Mouse (Mus musculus) limb, embryonic 13.5 days (tissue): ENCODE results near the gene Gm12185. TPM values are rescaled to one million over a fixed set of nuclear protein-coding genes. Genes with fewer than 3 reads are reported as not detected.

Source experiments
- ATAC-seq: fragments of 200-750 bp; cut with Nextera tagmentation; 2 replicates; pipeline ENCODE4 v1.8.0; 2017; ENCODE audit warnings: low read depth, moderate number of reproducible peaks, moderate TSS enrichment; ENCODE audit not compliant: low FRiP score
- H3K27ac ChIP-seq: fragments of 300-500 bp; sonication (generic); 2 replicates; pipeline ENCODE4 v1.5.1; 2015; ENCODE audit warnings: inconsistent platforms, mild to moderate bottlenecking, moderate library complexity
- H3K27me3 ChIP-seq: fragments of 300-500 bp; sonication (generic); 2 replicates; pipeline ENCODE4 v1.6.1; 2015; ENCODE audit warnings: mild to moderate bottlenecking, inconsistent platforms
- H3K36me3 ChIP-seq: fragments of 300-500 bp; sonication (generic); 2 replicates; pipeline ENCODE4 v1.6.1; 2015; ENCODE audit warnings: inconsistent platforms, mild to moderate bottlenecking, moderate library complexity
- H3K4me1 ChIP-seq: fragments of 300-500 bp; sonication (generic); 2 replicates; pipeline ENCODE4 v1.6.1; 2015; ENCODE audit warnings: inconsistent platforms
- H3K4me2 ChIP-seq: fragments of 300-500 bp; sonication (generic); replicated peaks from 2 replicates; pipeline ENCODE4 v1.6.1; 2015; ENCODE audit warnings: inconsistent platforms, mild to moderate bottlenecking, moderate library complexity
- H3K4me3 ChIP-seq: fragments of 300-500 bp; sonication (generic); 2 replicates; pipeline ENCODE4 v1.5.1; 2015; ENCODE audit warnings: moderate library complexity, mild to moderate bottlenecking, inconsistent platforms
- H3K9ac ChIP-seq: fragments of 300-500 bp; sonication (generic); 2 replicates; pipeline ENCODE4 v1.6.1; 2015; ENCODE audit warnings: mild to moderate bottlenecking, inconsistent platforms
- H3K9me3 ChIP-seq: fragments of 300-500 bp; sonication (generic); 2 replicates; pipeline ENCODE4 v1.6.1; 2016; ENCODE audit warnings: inconsistent platforms
- WGBS: fragments of 180-500 bp; shearing (Covaris S2); methylation state at CpG from one replicate; pipeline ENCODE4 v1.1.7; 2015; 5-methylcytosine and 5-hydroxymethylcytosine counted together
- polyA plus RNA-seq: library from polyadenylated mRNA; unstranded; fragments of >200 nt; fragmentation: Nextera tagmentation; extraction: Ambion mirVana; gene quantifications from 2 replicates; pipeline ENCODE4 v1.2.1, GENCODE M21; 2015

Gm12185 gene
- polyA plus RNA-seq, 1 experiment from 2014 or later, result not detected

GRCm38 (mm10) chr11:48871201-48871772, 120.7 kb downstream of the Gm12185 start, which contains the start of gene Irgm1:
TSS of gene Irgm1 (minus strand) at chr11:48871683.
- Histone ChIP-seq H3K27me3 (peaks cover 5% of the 10 kb centered on the region), H3K27ac (peak within 1 kb of the TSS; percentile 15; the same call in 1 of the 2 replicates), H3K4me1 (peaks cover 22% of the 10 kb centered on the region), H3K9me3 (no peaks in the 10 kb centered on the region), H3K9ac (peak within 1 kb of the TSS; percentile 65), H3K4me2 (peak within 1 kb of the TSS; percentile 80), H3K4me3 (peak within 1 kb of the TSS; percentile 53), H3K36me3 (no peaks in the 10 kb centered on the region)
- peak; percentile 70; the same call in 1 of the 2 replicates for ATAC-seq
- WGBS, result 2% methylated on average over 19 of the region's 19 CpGs

- Histone ChIP-seq H3K4me3 (peak overlapping the region; percentile 53), H3K4me2 (peak overlapping the region; percentile 80), H3K27me3 (peaks cover 5% of the 10 kb centered on the region), H3K27ac (no peak overlapping the region), H3K9me3 (no peaks in the 10 kb centered on the region), H3K9ac (peak overlapping the region; percentile 65), H3K4me1 (peaks cover 22% of the 10 kb centered on the region), H3K36me3 (no peaks in the 10 kb centered on the region)
- 33% methylated on average over 7 of the region's 7 CpGs for WGBS
- no peak for ATAC-seq
Observed at GRCm38 (mm10) chr11:48870781-48871180, 121.2 kb downstream of the Gm12185 start.

GRCm38 (mm10) chr11:48869380-48870110, 122.5 kb downstream of the Gm12185 start:
- H3K36me3 ChIP-seq, result no peaks in the 10 kb centered on the region
- H3K9me3 ChIP-seq, result no peaks in the 10 kb centered on the region
- peak overlapping the region; percentile 80 for H3K4me2 ChIP-seq
- no peak overlapping the region for H3K4me3 ChIP-seq
- no peak for ATAC-seq
- 69% methylated on average over 7 of the region's 7 CpGs for WGBS
- peaks cover 5% of the 10 kb centered on the region for H3K27me3 ChIP-seq
- no peak overlapping the region for H3K9ac ChIP-seq
- peaks cover 22% of the 10 kb centered on the region for H3K4me1 ChIP-seq
- H3K27ac ChIP-seq, result no peak overlapping the region

- WGBS, result 92% methylated on average over 9 of the region's 9 CpGs
- H3K9me3 ChIP-seq, result no peaks in the 10 kb centered on the region
- peaks cover 14% of the 10 kb centered on the region for H3K4me1 ChIP-seq
- H3K9ac ChIP-seq, result no peak overlapping the region
- no peak for ATAC-seq
- no peak overlapping the region for H3K4me3 ChIP-seq
- no peak overlapping the region for H3K4me2 ChIP-seq
- no peaks in the 10 kb centered on the region for H3K36me3 ChIP-seq
- no peak overlapping the region for H3K27ac ChIP-seq
- no peaks in the 10 kb centered on the region for H3K27me3 ChIP-seq
Observed at GRCm38 (mm10) chr11:48866481-48866880, 125.5 kb downstream of the Gm12185 start.

GRCm38 (mm10) chr11:48863808-48864207, 128.2 kb downstream of the Gm12185 start:
- 84% methylated on average over 3 of the region's 3 CpGs for WGBS
- H3K4me2 ChIP-seq, result no peak overlapping the region
- H3K27ac ChIP-seq, result no peak overlapping the region

GRCm38 (mm10) chr11:48862784-48863319, 129.2 kb downstream of the Gm12185 start:
- no peaks in the 10 kb centered on the region for H3K9me3 ChIP-seq
- no peak overlapping the region for H3K4me3 ChIP-seq
- no peak overlapping the region for H3K9ac ChIP-seq
- H3K36me3 ChIP-seq, result no peaks in the 10 kb centered on the region
- 78% methylated on average over 1 of the region's 1 CpGs for WGBS
- H3K4me1 ChIP-seq, result peaks cover 12% of the 10 kb centered on the region
- no peak overlapping the region for H3K4me2 ChIP-seq
- H3K27ac ChIP-seq, result no peak overlapping the region
- H3K27me3 ChIP-seq, result peaks cover 27% of the 10 kb centered on the region
- ATAC-seq, result no peak

More at GRCm38 (mm10) chr11:48863808-48864207, 128.2 kb downstream of the Gm12185 start:
- Histone ChIP-seq H3K9me3 (no peaks in the 10 kb centered on the region), H3K27me3 (peaks cover 18% of the 10 kb centered on the region), H3K4me3 (no peak overlapping the region), H3K36me3 (no peaks in the 10 kb centered on the region), H3K9ac (no peak overlapping the region), H3K4me1 (peaks cover 2% of the 10 kb centered on the region; the same call in 1 of the 2 replicates)
- no peak for ATAC-seq

GRCm38 (mm10) chr11:48859014-48859413, 133.0 kb downstream of the Gm12185 start:
- H3K9ac ChIP-seq, result no peak overlapping the region
- H3K4me1 ChIP-seq, result peaks cover 25% of the 10 kb centered on the region
- under 1% methylated on average over 6 of the region's 6 CpGs for WGBS
- H3K4me2 ChIP-seq, result peak overlapping the region; percentile 87
- no peaks in the 10 kb centered on the region for H3K9me3 ChIP-seq
- H3K4me3 ChIP-seq, result peak overlapping the region; percentile 55
- no peak for ATAC-seq
- H3K36me3 ChIP-seq, result no peaks in the 10 kb centered on the region
- no peak overlapping the region for H3K27ac ChIP-seq
- H3K27me3 ChIP-seq, result peaks cover 29% of the 10 kb centered on the region

Other genes with a start within 250 kb of the Gm12185 start
- 706 and 735 TPM in 2 replicates for gene Rack1, start 191.9 kb downstream of the Gm12185 start, polyA plus RNA-seq
- gene Trim41, start 174.9 kb downstream of the Gm12185 start, polyA plus RNA-seq, result 7.8 and 8.7 TPM in 2 replicates
- gene Trim7, start 166.1 kb downstream of the Gm12185 start, polyA plus RNA-seq, result 1.0 and 1.2 TPM in 2 replicates
- gene Gm12184, start 165.6 kb downstream of the Gm12185 start, polyA plus RNA-seq, result 3.1 and 4.9 TPM in 2 replicates
- 4.6 and 5.4 TPM in 2 replicates for gene Irgm1, start 120.5 kb downstream of the Gm12185 start, polyA plus RNA-seq
- 0.10 and 0.13 TPM in 2 replicates for gene Gm5431, start 90.0 kb downstream of the Gm12185 start, polyA plus RNA-seq
- 3.1 and 3.3 TPM in 2 replicates for gene Psme2b, start 46.0 kb downstream of the Gm12185 start, polyA plus RNA-seq
- not detected in 2 replicates for gene Olfr56, start 13.3 kb downstream of the Gm12185 start, polyA plus RNA-seq
- 0.17 and 0.23 TPM in 2 replicates for gene 9930111J21Rik1, start 12.8 kb downstream of the Gm12185 start, polyA plus RNA-seq
- 0.23 and 0.47 TPM in 2 replicates for gene Tgtp1, start 1.9 kb upstream of the Gm12185 start, polyA plus RNA-seq
- 0.24 and 0.27 TPM in 2 replicates for gene 9930111J21Rik2, start 59.0 kb upstream of the Gm12185 start, polyA plus RNA-seq
- 0.28 TPM in 1 of 2 replicates, not detected in the other for gene Tgtp2, start 72.0 kb upstream of the Gm12185 start, polyA plus RNA-seq
- 0.90 and 0.98 TPM in 2 replicates for gene Ifi47, start 84.4 kb upstream of the Gm12185 start, polyA plus RNA-seq
- gene Olfr1396, start 122.6 kb upstream of the Gm12185 start, polyA plus RNA-seq, result 0.04 TPM in 1 of 2 replicates, not detected in the other
- gene Olfr1395, start 150.0 kb upstream of the Gm12185 start, polyA plus RNA-seq, result not detected in 2 replicates
- not detected in 2 replicates for gene Olfr1394, start 162.2 kb upstream of the Gm12185 start, polyA plus RNA-seq
- 1.0 and 1.5 TPM in 2 replicates for gene Btnl9, start 194.9 kb upstream of the Gm12185 start, polyA plus RNA-seq
- gene Zfp62, start 211.1 kb upstream of the Gm12185 start, polyA plus RNA-seq, result 44.5 and 48.8 TPM in 2 replicates